Mouse (Mus musculus): ENCODE results near the gene Tbc1d12.

GRCm38 (mm10) chr19:38928481-38929158 lies 92.2 kb downstream of the Tbc1d12 start:
- no peak for TF ChIP-seq CTCF (conservative IDR thresholded peaks at IDR 0.05 in 1 of 2, IDR thresholded peaks at IDR 0.05 in 1 of 2; ENCODE audit: low read depth in 2 of 2, low read length in 2 of 2)
- TF ChIP-seq ETS1 (conservative IDR thresholded peaks at IDR 0.05; ENCODE audit: low read depth, low read length): no peak
- no peak for TF ChIP-seq MAZ (IDR thresholded peaks at IDR 0.05; ENCODE audit: low read depth, low read length)
- TF ChIP-seq POLR2A (IDR thresholded peaks at IDR 0.05; ENCODE audit: low read depth, low read length): no peak
- no peak for TF ChIP-seq ZNF384 (IDR thresholded peaks at IDR 0.05; ENCODE audit: low read depth, low read length)
- no peak for TF ChIP-seq JUND (conservative IDR thresholded peaks at IDR 0.05; ENCODE audit: low read depth, low read length)
- no peak for TF ChIP-seq SIN3A (IDR thresholded peaks at IDR 0.05; ENCODE audit: low read length)
